Mouse (Mus musculus) stomach, embryonic 15.5 days (tissue): ENCODE measurements around the gene Ctsk. TPM values are rescaled to one million over a fixed set of nuclear protein-coding genes. Genes with fewer than 3 reads are reported as not detected.

Experiments
- ATAC-seq: fragments of 200-750 bp; cut with Nextera tagmentation; 2 replicates; pipeline ENCODE4 v1.8.0; 2017; ENCODE audit warnings: low read depth, moderate number of reproducible peaks, moderate TSS enrichment; ENCODE audit not compliant: insufficient read depth, low FRiP score
- H3K27ac ChIP-seq: fragments of 300-500 bp; sonication (generic); 2 replicates; pipeline ENCODE4 v1.5.1; 2015; ENCODE audit warnings: mild to moderate bottlenecking, inconsistent platforms
- H3K27me3 ChIP-seq: fragments of 300-500 bp; sonication (generic); replicated peaks from 2 replicates; pipeline ENCODE4 v1.6.1; 2015; ENCODE audit warnings: inconsistent platforms
- H3K36me3 ChIP-seq: fragments of 300-500 bp; sonication (generic); 2 replicates; pipeline ENCODE4 v1.6.1; 2015; ENCODE audit warnings: inconsistent platforms
- H3K4me1 ChIP-seq: fragments of 300-500 bp; sonication (generic); 2 replicates; pipeline ENCODE4 v1.6.1; 2015; ENCODE audit warnings: inconsistent platforms
- H3K4me2 ChIP-seq: fragments of 300-500 bp; sonication (generic); 2 replicates; pipeline ENCODE4 v1.6.1; 2015; ENCODE audit warnings: mild to moderate bottlenecking, inconsistent platforms
- H3K4me3 ChIP-seq: fragments of 300-500 bp; sonication (generic); replicated peaks from 2 replicates; pipeline ENCODE4 v1.5.1; 2015; ENCODE audit warnings: inconsistent platforms
- H3K9ac ChIP-seq: fragments of 300-500 bp; sonication (generic); 2 replicates; pipeline ENCODE4 v1.6.1; 2015; ENCODE audit warnings: inconsistent platforms
- H3K9me3 ChIP-seq: fragments of 300-500 bp; sonication (generic); 2 replicates; pipeline ENCODE4 v1.6.1; 2016; ENCODE audit warnings: inconsistent platforms
- WGBS: fragments of 180-500 bp; shearing (Covaris S2); methylation state at CpG from one replicate; pipeline ENCODE4 v1.1.7; 2015; 5-methylcytosine and 5-hydroxymethylcytosine counted together
- polyA plus RNA-seq: library from polyadenylated mRNA; unstranded; fragments of >200 nt; fragmentation: Nextera tagmentation; extraction: Ambion mirVana; gene quantifications from 2 replicates; pipeline ENCODE4 v1.2.1, GENCODE M21; 2015

Ctsk gene
- 11.7 and 12.2 TPM in 2 replicates for polyA plus RNA-seq

GRCm38 (mm10) chr3:95499024-95499423 lies at the start of gene Ctsk:
Gene Ctsk, plus strand, starts transcription at chr3:95499256.
- Histone ChIP-seq H3K36me3 (peaks cover 11% of the 10 kb centered on the region; the same call in 1 of the 2 replicates), H3K27ac (no peak within 1 kb of the TSS), H3K9ac (no peak within 1 kb of the TSS), H3K4me3 (peak within 1 kb of the TSS; percentile 4; the same call in 1 of the 2 replicates), H3K9me3 (no peaks in the 10 kb centered on the region), H3K27me3 (no peaks in the 10 kb centered on the region), H3K4me1 (no peaks in the 10 kb centered on the region), H3K4me2 (peak within 1 kb of the TSS; percentile 35; the same call in 1 of the 2 replicates)
- 0 out of 2 replicates have a peak, but pooled peaks have one; percentile 18 for ATAC-seq
- WGBS, result 56% methylated on average over 7 of the region's 7 CpGs

DNA sequence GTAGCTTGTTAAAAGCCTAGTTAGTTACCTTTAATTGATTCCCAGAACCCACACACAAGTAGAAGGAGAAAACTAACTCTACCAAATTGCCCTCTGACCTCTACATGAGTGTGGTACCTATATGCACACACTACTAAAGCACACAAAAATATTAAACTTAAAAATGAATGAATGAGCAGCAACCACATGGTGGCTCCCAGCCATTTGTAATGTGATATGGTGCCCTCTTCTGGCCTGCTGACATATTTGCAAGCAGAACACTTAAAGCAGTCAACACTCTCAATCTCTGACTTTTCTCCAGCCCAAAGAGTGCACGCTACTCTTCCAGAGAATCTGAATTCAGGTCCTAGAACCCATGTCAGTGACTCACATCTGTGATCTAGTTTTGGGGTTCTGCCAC lies 48.6 kb upstream of the Ctsk start:
- WGBS, result 61% methylated on average over 1 of the region's 1 CpGs
- no peaks in the 10 kb centered on the region for H3K27me3 ChIP-seq
- no peak for ATAC-seq
- H3K4me2 ChIP-seq, result no peak overlapping the region
- H3K27ac ChIP-seq, result no peak overlapping the region
- H3K36me3 ChIP-seq, result peaks cover 17% of the 10 kb centered on the region; the same call in 1 of the 2 replicates
- H3K9ac ChIP-seq, result no peak overlapping the region
- H3K9me3 ChIP-seq, result no peaks in the 10 kb centered on the region
- H3K4me1 ChIP-seq, result no peaks in the 10 kb centered on the region
- H3K4me3 ChIP-seq, result no peak overlapping the region

DNA sequence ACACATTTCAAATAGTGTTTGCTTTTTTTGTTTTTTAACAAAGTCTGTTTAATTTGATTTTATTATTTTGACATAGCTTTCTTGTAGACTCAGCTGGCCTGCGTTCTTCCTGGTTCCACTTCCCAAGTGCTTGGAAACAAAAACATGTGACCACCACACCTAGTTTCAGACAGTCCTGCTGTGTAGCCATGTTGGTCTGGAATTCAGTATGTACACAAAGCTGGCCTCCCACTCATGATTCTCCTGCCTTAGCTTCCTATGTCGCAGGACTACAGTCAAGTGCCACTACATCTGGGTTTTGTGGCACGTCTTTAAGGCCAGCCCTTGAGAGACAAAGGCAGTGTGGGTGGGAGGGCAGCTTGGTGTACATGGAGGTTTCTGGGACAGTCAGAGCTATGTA lies 48.1 kb upstream of the Ctsk start:
- no peaks in the 10 kb centered on the region for H3K27me3 ChIP-seq
- H3K9me3 ChIP-seq, result no peaks in the 10 kb centered on the region
- H3K4me3 ChIP-seq, result no peak overlapping the region
- no peak for ATAC-seq
- no peak overlapping the region for H3K4me2 ChIP-seq
- no peak overlapping the region for H3K9ac ChIP-seq
- WGBS, result 85% methylated on average over 3 of the region's 3 CpGs
- H3K4me1 ChIP-seq, result no peaks in the 10 kb centered on the region
- H3K27ac ChIP-seq, result no peak overlapping the region
- H3K36me3 ChIP-seq, result peaks cover 17% of the 10 kb centered on the region; the same call in 1 of the 2 replicates

DNA sequence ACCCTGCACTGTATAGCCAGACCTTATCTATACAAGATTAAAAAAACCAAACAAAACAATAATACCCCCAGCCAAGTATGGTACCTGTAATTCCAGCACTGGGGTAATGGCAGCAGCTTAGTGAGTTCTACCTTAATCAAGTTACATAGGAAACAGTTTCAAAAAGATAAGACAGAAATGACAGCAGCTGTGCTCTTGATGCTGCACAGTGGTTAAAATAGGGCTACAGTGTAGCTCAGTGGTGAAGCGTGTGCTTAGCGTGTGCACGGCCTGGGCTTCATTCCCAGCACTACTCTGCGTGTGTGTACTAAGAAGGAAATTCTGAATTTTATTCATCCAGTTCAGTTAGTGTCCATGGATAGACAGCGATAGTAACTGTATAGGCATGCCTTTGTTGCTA lies 42.7 kb upstream of the Ctsk start:
- H3K9ac ChIP-seq, result no peak overlapping the region
- WGBS, result 95% methylated on average over 5 of the region's 5 CpGs
- no peak overlapping the region for H3K27ac ChIP-seq
- H3K4me3 ChIP-seq, result no peak overlapping the region
- ATAC-seq, result no peak
- no peaks in the 10 kb centered on the region for H3K9me3 ChIP-seq
- H3K4me2 ChIP-seq, result no peak overlapping the region
- no peaks in the 10 kb centered on the region for H3K4me1 ChIP-seq
- no peaks in the 10 kb centered on the region for H3K27me3 ChIP-seq
- peaks cover 17% of the 10 kb centered on the region; the same call in 1 of the 2 replicates for H3K36me3 ChIP-seq

DNA sequence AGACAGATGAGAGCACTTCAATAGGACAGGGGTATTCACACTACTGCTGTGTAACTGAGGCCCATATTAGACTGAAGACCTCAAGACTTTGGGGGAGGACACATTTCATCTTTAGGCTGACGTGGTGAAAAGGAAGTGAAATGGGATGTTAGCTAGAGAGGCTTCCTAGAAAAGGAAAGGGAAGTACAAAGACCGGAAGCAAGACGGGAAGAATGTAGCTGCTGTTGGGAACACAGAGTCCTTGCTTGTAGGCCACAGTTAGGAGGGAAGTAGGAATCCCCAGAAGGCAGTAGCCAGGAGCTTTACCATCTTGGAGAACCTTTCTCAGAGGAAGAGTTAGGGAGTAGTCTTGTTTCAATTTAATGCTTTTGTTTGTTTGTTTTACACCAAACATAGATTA lies 41.3 kb upstream of the Ctsk start:
- Histone ChIP-seq H3K36me3 (peaks cover 14% of the 10 kb centered on the region; the same call in 1 of the 2 replicates), H3K4me1 (no peaks in the 10 kb centered on the region)
- no peak for ATAC-seq

DNA sequence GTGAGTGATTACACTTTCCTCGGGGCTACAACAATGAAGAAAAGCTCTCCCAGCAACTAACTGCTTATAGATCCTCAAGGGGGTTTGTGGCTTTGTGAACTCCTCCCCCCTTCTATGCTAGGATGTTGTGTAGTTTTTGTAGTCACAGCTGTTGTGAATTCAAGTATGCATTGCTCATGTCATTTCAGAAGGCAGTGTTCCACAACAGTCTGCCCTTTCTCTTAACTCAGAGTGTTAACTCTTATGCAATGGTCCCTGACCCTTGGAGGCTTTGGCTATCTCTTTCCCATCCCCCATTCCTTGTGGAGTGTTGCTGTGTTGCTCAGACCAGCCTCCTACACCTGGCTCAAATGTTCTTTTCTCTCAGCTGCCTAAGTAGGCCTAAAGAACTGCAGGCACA lies 39.7 kb upstream of the Ctsk start:
- H3K4me2 ChIP-seq, result no peak overlapping the region
- no peak overlapping the region for H3K4me3 ChIP-seq
- peaks cover 3% of the 10 kb centered on the region; the same call in 1 of the 2 replicates for H3K36me3 ChIP-seq
- no peak overlapping the region for H3K27ac ChIP-seq
- WGBS, result 64% methylated on average over 1 of the region's 1 CpGs
- H3K9me3 ChIP-seq, result no peaks in the 10 kb centered on the region
- H3K4me1 ChIP-seq, result no peaks in the 10 kb centered on the region
- no peaks in the 10 kb centered on the region for H3K27me3 ChIP-seq
- no peak for ATAC-seq
- H3K9ac ChIP-seq, result no peak overlapping the region

More for the DNA sequence above, 41.3 kb upstream of the Ctsk start:
- Histone ChIP-seq H3K4me3 (no peak overlapping the region), H3K27ac (no peak overlapping the region), H3K4me2 (no peak overlapping the region), H3K9me3 (no peaks in the 10 kb centered on the region), H3K27me3 (no peaks in the 10 kb centered on the region), H3K9ac (no peak overlapping the region)
- WGBS, result 74% methylated on average over 3 of the region's 3 CpGs

- Histone ChIP-seq H3K9ac (no peak overlapping the region), H3K4me2 (no peak overlapping the region), H3K36me3 (peaks cover 3% of the 10 kb centered on the region; the same call in 1 of the 2 replicates), H3K9me3 (no peaks in the 10 kb centered on the region), H3K4me3 (no peak overlapping the region), H3K27ac (no peak overlapping the region), H3K4me1 (no peaks in the 10 kb centered on the region), H3K27me3 (no peaks in the 10 kb centered on the region)
- ATAC-seq, result no peak
Observed at GRCm38 (mm10) chr3:95463852-95464251, 35.2 kb upstream of the Ctsk start.

GRCm38 (mm10) chr3:95478966-95479365 lies 20.1 kb upstream of the Ctsk start:
- no peaks in the 10 kb centered on the region for H3K4me1 ChIP-seq
- no peaks in the 10 kb centered on the region for H3K9me3 ChIP-seq
- no peak for ATAC-seq
- no peak overlapping the region for H3K9ac ChIP-seq
- H3K27me3 ChIP-seq, result no peaks in the 10 kb centered on the region
- H3K36me3 ChIP-seq, result peaks cover 32% of the 10 kb centered on the region
- no peak overlapping the region for H3K4me3 ChIP-seq
- WGBS, result 88% methylated on average over 1 of the region's 1 CpGs
- no peak overlapping the region for H3K4me2 ChIP-seq
- H3K27ac ChIP-seq, result no peak overlapping the region

DNA sequence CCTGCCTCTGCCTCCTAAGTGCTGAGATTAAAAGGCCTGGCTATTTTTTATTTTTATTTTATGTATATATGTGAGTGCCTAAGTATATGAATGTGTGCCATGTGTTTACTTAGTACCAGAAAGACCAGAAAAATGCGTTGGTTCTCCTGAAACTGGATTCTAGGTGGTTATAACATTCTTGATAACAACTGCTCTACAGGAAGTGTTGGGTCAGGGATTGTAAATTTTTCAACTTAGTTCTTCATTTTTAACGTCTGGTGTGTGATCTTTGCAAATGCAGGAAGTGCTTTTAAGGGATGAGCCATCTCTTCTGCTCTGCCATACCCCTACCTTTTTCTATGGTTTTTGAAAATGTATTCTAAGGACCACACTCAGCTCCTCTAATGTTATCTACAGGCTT lies 12.6 kb upstream of the Ctsk start:
- Histone ChIP-seq H3K4me1 (no peaks in the 10 kb centered on the region), H3K4me2 (no peak overlapping the region), H3K27me3 (no peaks in the 10 kb centered on the region), H3K36me3 (peaks cover 28% of the 10 kb centered on the region), H3K4me3 (no peak overlapping the region), H3K9me3 (no peaks in the 10 kb centered on the region), H3K9ac (no peak overlapping the region), H3K27ac (no peak overlapping the region)
- 72% methylated on average over 2 of the region's 2 CpGs for WGBS
- ATAC-seq, result no peak

DNA sequence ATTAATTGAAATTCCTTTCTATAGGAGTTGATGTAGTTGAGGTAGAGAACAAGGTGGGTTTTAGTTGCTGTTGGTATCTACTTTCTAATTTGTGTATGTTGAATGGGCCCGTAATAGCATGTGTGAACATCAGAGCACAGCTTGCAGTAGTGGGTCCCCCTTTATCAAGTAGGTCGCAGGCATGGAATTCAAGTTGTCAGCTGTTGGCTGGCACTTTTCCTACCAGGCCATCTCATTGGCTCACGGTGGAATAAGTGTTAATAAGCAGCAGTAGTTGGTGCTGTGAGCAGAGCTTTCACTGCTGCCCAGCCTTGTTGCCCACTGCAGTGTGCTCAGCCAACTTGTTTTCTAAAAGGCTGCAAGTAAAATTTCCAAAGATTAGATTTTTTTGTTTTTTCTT lies 10.4 kb upstream of the Ctsk start:
- WGBS, result 94% methylated on average over 3 of the region's 3 CpGs
- Histone ChIP-seq H3K9me3 (no peaks in the 10 kb centered on the region), H3K27ac (no peak overlapping the region), H3K4me2 (no peak overlapping the region), H3K27me3 (no peaks in the 10 kb centered on the region), H3K4me1 (no peaks in the 10 kb centered on the region), H3K4me3 (no peak overlapping the region), H3K36me3 (peaks cover 28% of the 10 kb centered on the region), H3K9ac (no peak overlapping the region)
- no peak for ATAC-seq

DNA sequence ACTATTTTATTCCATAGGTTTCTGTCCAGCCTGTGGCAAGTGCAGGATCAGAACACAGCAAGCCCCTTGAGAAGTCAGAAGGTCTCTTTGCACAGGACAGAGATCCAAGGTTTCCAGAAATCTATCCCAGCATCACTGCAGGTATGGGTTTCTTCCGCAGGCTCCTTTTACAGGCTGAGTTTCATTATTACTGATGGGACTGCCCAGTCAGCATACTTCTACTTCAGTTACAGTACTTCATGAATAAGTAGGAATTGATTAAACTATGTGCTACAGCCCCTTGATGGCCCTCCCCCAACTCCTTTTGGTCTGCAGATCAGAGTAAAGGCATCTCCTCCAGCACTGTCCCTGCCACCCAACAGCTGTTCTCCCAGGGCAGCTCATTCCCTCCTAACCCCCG lies 8.8 kb upstream of the Ctsk start:
- no peak for ATAC-seq
- Histone ChIP-seq H3K4me2 (no peak overlapping the region), H3K4me3 (no peak overlapping the region), H3K27ac (no peak overlapping the region), H3K9ac (no peak overlapping the region), H3K9me3 (no peaks in the 10 kb centered on the region), H3K27me3 (no peaks in the 10 kb centered on the region), H3K36me3 (peaks cover 35% of the 10 kb centered on the region), H3K4me1 (no peaks in the 10 kb centered on the region)
- WGBS, result 98% methylated on average over 2 of the region's 2 CpGs

DNA sequence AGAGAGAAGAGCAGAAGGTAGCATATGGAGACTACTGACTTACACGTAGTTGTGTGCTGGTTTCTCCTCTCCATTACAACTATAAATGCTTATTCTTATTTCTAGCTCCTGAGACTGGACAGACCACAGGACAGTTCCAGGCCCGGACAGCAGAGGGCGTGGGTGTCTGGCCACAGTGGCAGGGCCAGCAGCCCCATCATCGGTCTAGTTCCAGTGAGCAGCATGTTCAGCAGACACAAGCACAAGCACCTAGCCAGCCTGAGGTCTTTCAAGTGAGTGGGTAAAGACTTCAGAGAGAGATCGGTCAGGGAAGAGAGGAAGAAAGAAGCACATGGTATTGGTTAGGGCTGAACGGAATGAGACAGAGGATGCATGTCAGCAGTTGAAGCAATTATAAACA lies 4.7 kb upstream of the Ctsk start:
- Histone ChIP-seq H3K27ac (no peak overlapping the region), H3K4me2 (no peak overlapping the region), H3K9ac (no peak overlapping the region), H3K9me3 (no peaks in the 10 kb centered on the region), H3K27me3 (no peaks in the 10 kb centered on the region), H3K4me3 (no peak overlapping the region), H3K4me1 (no peaks in the 10 kb centered on the region), H3K36me3 (peaks cover 29% of the 10 kb centered on the region)
- 66% methylated on average over 6 of the region's 6 CpGs for WGBS
- ATAC-seq, result no peak

- peaks cover 12% of the 10 kb centered on the region; the same call in 1 of the 2 replicates for H3K36me3 ChIP-seq
- H3K27ac ChIP-seq, result no peak overlapping the region
- no peak overlapping the region for H3K4me2 ChIP-seq
- WGBS, result 78% methylated on average over 2 of the region's 2 CpGs
- no peak overlapping the region for H3K9ac ChIP-seq
- H3K27me3 ChIP-seq, result no peaks in the 10 kb centered on the region
- H3K4me1 ChIP-seq, result no peaks in the 10 kb centered on the region
- H3K4me3 ChIP-seq, result no peak overlapping the region
- no peaks in the 10 kb centered on the region for H3K9me3 ChIP-seq
- ATAC-seq, result no peak
Observed at GRCm38 (mm10) chr3:95498229-95498628, 827 bp upstream of the Ctsk start.
